Mouse (Mus musculus) liver, postnatal 0 days (tissue): Measurements from ENCODE around the gene Fras1.

Source experiments
- CTCF ChIP-seq: sonication (generic); IDR thresholded peaks from 2 replicates; pipeline ENCODE4 v1.5.1; 2016; ENCODE audit warnings: antibody characterized with exemption, low read depth
- EP300 ChIP-seq: IDR thresholded peaks from 2 replicates; pipeline ENCODE4 v1.6.1; 2016; ENCODE audit warnings: antibody characterized with exemption, low read depth, mild to moderate bottlenecking

DNA sequence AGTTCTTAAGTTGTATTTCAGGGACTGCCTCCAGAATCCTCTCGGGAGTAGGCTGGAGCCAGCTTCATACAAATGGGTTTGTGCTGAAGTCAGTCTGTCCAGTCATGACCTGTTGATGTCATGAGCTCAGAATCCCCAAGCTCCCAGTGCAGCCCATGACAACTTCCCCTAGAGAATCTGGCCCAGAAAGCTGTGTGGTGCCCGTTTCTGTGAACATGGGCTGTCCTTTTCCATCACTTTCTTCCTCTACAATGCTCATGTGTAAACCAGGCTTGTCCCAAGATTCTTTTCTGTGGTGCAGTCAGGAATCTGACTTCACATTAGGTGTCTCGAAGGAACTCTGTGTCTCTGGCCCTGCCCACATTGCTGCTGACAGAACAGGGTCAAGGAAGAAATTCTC is 429.3 kb downstream of the Fras1 start:
- no peak for TF ChIP-seq CTCF
- no peak for TF ChIP-seq EP300
